8 mouse cellular contexts compared by ENCODE assay signal in genomic region chr12:109749711-109750243, GRCm38 (mm10).
DNase-seq lines count a peak whose midpoint lies in the region; ATAC-seq and TF ChIP-seq lines count a peak whose summit lies in the region.

No protein-coding gene starts in this region.

- DNase-seq in gastrocnemius, adult 2 months: peak; percentile 42
- no peak for DNase-seq in gastrocnemius, adult 18-20 months (ENCODE audit: low spot score)
- DNase-seq in cerebellum, postnatal 36 days: peak; percentile 54 to 61
- DNase-seq in frontal cortex, postnatal 36 days (ENCODE audit: low spot score in 2 of 2): peak; percentile 82 to 85
- DNase-seq in thymus, postnatal 10 days (ENCODE audit: low spot score in 2 of 2): peak; percentile 5 to 24

- WGBS in hindbrain, embryonic 15.5 days: 6% methylated on average over 14 of the region's 14 CpGs
- WGBS in limb, embryonic 13.5 days: under 1% methylated on average over 14 of the region's 14 CpGs
- WGBS in midbrain, embryonic 16.5 days: 3% methylated on average over 14 of the region's 14 CpGs

- H3K9ac ChIP-seq in hindbrain, embryonic 15.5 days: peak overlapping the region; percentile 6; the same call in 1 of the 2 replicates
- peak overlapping the region; percentile 39; the same call in 1 of the 2 replicates for H3K9ac ChIP-seq in limb, embryonic 13.5 days
- peak overlapping the region; percentile 61 for H3K9ac ChIP-seq in midbrain, embryonic 16.5 days (ENCODE audit: low read depth, low read length)

- H3K4me2 ChIP-seq in hindbrain, embryonic 15.5 days: peak overlapping the region; percentile 52
- peak overlapping the region; percentile 59 for H3K4me2 ChIP-seq in limb, embryonic 13.5 days (replicated peaks)
- H3K4me2 ChIP-seq in midbrain, embryonic 16.5 days (ENCODE audit: low read length): peak overlapping the region; percentile 55

- 0 out of 2 replicates have a peak, but pooled peaks cover 2% of the 10 kb centered on the region for H3K36me3 ChIP-seq in hindbrain, embryonic 15.5 days
- peaks cover 20% of the 10 kb centered on the region for H3K36me3 ChIP-seq in limb, embryonic 13.5 days
- peaks cover 2% of the 10 kb centered on the region; the same call in 1 of the 2 replicates for H3K36me3 ChIP-seq in midbrain, embryonic 16.5 days (ENCODE audit: control insufficient read depth, insufficient read depth, low read length)

- H3K9me3 ChIP-seq in hindbrain, embryonic 15.5 days: no peaks in the 10 kb centered on the region
- H3K9me3 ChIP-seq in limb, embryonic 13.5 days: no peaks in the 10 kb centered on the region
- no peaks in the 10 kb centered on the region for H3K9me3 ChIP-seq in midbrain, embryonic 16.5 days (replicated peaks; ENCODE audit: control insufficient read depth, low read length, poor library complexity, severe bottlenecking)

- intact Hi-C loops in gastrocnemius, adult 2 months (cut with DNase I): no loop called here

- H3K4me1 ChIP-seq in hindbrain, embryonic 15.5 days (replicated peaks): peaks cover 46% of the 10 kb centered on the region
- peaks cover 48% of the 10 kb centered on the region for H3K4me1 ChIP-seq in limb, embryonic 13.5 days
- H3K4me1 ChIP-seq in midbrain, embryonic 16.5 days (ENCODE audit: control insufficient read depth, insufficient read depth, low read length): peaks cover 25% of the 10 kb centered on the region

- no peak overlapping the region for H3K27ac ChIP-seq in gastrocnemius, adult 2 months
- H3K27ac ChIP-seq in hindbrain, embryonic 15.5 days (replicated peaks): peak overlapping the region; percentile 51
- peak overlapping the region; percentile 52; the same call in 1 of the 2 replicates for H3K27ac ChIP-seq in limb, embryonic 13.5 days
- H3K27ac ChIP-seq in midbrain, embryonic 16.5 days (ENCODE audit: low read length): peak overlapping the region; percentile 49

- TF ChIP-seq CTCF in gastrocnemius, adult 2 months (IDR thresholded peaks at IDR 0.05): peak; percentile 39; the same call in 1 of the 2 replicates

- peak overlapping the region; percentile 38 for H3K4me3 ChIP-seq in gastrocnemius, adult 2 months
- peak overlapping the region; percentile 16 for H3K4me3 ChIP-seq in hindbrain, embryonic 15.5 days
- peak overlapping the region; percentile 28 for H3K4me3 ChIP-seq in limb, embryonic 13.5 days
- H3K4me3 ChIP-seq in midbrain, embryonic 16.5 days (ENCODE audit: low read depth, low read length): peak overlapping the region; percentile 27

- peak; percentile 73 for ATAC-seq in hindbrain, embryonic 15.5 days (ENCODE audit: low FRiP score, low read depth)
- ATAC-seq in limb, embryonic 13.5 days (ENCODE audit: low FRiP score, low read depth): peak; percentile 75
- ATAC-seq in midbrain, embryonic 16.5 days: peak; percentile 44

- no peaks in the 10 kb centered on the region for H3K27me3 ChIP-seq in hindbrain, embryonic 15.5 days
- H3K27me3 ChIP-seq in limb, embryonic 13.5 days: no peaks in the 10 kb centered on the region
- H3K27me3 ChIP-seq in midbrain, embryonic 16.5 days (ENCODE audit: control insufficient read depth, insufficient read depth, low read depth, low read length): no peaks in the 10 kb centered on the region

Comparison
In these comparisons a context has a peak if more than half of its experiments do, and no peak if none do; other contexts are left out.
1. H3K9ac ChIP-seq: peak in every context shown above with its lines; median percentile 61 in midbrain, embryonic 16.5 days; 39 in limb, embryonic 13.5 days; 6 in hindbrain, embryonic 15.5 days.